Mouse (Mus musculus) right cerebral cortex, adult 2 months (tissue): ENCODE measurements around the gene Mrpl34.
"Not testable (repeated sequence)": the region's sequence is repeated elsewhere in the genome, so short reads cannot be mapped to it uniquely, and the experiment has no call there.

ENCODE experiments used
- DNase-seq, 2 experiments: peaks; one replicate each; pipeline ENCODE4 v3.0.0; 2021 to 2022; ENCODE audit warnings: low spot score in 2 of 2

The Mrpl34 gene

DNA sequence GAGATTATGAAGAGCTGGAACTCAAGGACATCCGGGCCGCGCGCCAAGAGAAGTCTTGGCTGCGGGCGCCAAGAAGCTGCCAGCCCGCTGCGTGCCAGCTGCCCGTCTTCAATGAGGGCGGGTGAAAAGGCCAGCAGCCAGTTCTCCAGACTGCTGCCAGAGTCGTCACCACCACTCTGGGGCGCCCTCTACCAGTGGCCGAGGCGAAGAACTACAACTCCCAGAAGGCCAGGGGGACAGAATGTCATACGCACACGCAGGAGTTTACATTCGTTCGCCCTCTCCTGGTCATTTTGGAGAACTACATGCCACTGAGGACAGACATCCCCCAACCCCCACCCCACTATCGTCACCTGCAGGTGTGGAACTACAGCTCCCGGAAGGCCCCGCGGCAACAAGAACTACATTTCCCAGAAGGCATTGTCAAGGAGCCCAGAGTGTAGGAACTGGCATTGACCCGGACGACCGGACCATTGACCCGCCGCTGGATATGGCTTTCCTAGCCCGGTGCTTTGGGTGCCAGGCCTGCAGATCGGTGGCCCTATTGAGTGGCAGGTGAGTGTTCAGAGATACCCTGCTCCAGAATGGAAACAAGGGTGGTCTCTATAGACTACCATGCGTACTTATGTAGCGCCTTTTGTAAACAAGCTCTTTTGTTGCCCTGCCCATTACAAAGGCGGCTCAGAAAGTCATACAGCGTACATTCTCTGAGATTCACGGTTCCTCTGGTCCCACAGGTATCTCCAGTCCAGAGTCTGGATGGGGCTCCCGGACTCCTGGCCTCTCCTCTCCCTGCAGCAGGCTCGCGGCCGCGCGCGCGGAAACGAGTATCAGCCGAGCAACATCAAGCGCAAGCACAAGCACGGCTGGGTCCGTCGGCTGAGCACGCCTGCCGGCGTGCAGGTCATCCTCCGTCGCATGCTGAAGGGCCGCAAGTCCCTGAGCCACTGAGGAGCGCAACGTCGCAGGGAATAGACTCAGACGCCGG is at the start of gene Mrpl34:
Mrpl34 (plus strand) TSS at position 447 of the 988 bp plus-strand sequence.
- peak; percentile 100 for DNase-seq

DNA sequence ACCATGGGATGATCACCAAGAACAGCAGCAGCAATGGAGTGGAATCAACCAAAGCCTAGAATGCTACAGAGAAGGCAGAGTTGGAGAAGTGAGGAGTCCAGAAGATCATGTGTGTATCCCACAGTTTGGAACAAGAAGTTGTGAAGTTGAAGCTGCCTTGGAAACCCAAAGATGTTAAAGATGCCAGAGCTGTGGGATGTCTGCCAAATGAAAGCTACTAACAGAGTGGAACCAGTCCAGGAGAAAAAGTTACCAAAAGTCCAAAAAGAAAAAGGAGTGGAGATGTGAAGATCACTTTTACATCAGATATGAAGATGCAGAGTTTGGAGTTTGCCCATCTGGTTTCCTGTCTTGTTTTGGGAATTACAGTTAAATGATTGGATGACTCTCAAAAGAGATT is 42.6 kb upstream of the Mrpl34 start:
- no peak for DNase-seq

- not testable (repeated sequence) for DNase-seq
Measured at GRCm38 (mm10) chr8:71432935-71433334, 31.8 kb upstream of the Mrpl34 start.

- DNase-seq, result no peak
Measured at GRCm38 (mm10) chr8:71437041-71437440, 27.7 kb upstream of the Mrpl34 start.

- DNase-seq, result peak; percentile 49 to 62
Measured at GRCm38 (mm10) chr8:71441404-71441803, 23.4 kb upstream of the Mrpl34 start.

DNA sequence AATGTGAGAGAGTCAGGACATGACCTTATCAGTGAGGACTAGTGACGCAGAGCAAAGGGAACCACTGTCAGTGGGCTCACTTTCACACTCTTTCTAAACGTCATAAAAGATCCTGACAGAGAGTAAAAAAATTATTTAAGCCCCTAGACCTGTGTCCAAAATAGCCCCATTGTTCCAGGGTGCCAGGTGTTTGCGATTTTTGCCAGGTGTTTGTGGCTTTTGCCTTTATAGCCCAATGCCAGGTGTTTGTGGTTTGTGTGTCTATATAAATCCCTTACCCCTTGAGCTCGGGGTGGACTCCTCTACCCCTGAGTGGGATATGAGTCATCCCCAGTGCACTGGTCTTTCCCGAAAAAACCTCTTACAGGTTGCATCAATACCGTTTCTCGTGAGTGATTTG is 19.7 kb upstream of the Mrpl34 start:
- no peak for DNase-seq

DNA sequence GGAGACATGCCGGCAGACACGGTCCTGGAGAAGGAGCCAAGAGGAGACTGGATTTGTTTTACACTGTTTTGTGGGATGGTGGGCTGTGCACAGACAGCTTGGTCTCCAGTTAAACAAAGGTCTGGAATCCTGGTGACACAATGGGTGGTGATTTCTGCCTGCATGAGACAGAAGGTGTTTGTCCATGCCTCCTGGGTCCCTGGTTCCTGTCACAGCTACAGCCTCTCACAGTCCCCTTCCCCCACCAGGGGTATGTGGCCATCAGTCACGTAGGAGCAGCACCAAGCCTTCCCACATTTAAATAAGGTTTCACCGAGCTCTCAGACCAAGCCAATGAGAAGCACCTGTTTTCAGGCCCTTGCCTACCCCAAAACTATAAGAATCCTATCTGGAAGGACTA is 13.4 kb upstream of the Mrpl34 start:
- no peak for DNase-seq

GRCm38 (mm10) chr8:71451777-71452176 is 13.0 kb upstream of the Mrpl34 start:
- no peak for DNase-seq

DNA sequence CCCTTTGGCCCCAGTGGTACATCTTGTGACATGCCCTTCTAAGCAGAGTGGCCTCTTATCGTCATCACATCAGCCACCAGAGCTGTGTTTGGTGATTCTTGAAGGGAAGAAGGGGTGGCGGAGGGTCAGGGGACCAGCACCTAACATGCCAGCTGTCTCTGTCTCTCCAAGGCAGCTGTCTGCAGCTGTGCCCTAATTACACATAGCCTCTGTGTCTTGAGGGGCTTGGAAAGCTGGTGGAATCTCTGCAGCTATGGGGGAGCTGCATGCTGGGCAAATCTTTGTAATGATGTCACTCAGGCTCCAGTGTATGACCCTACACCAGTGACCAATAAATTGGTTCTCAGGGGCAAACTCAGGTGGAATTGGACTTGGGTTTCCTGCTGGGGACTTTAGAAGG is 12.1 kb upstream of the Mrpl34 start:
- DNase-seq, result no peak

- DNase-seq, result no peak
Measured at GRCm38 (mm10) chr8:71454668-71455067, 10.1 kb upstream of the Mrpl34 start.

- DNase-seq, result no peak
Measured at GRCm38 (mm10) chr8:71456906-71457305, 7.9 kb upstream of the Mrpl34 start.

DNA sequence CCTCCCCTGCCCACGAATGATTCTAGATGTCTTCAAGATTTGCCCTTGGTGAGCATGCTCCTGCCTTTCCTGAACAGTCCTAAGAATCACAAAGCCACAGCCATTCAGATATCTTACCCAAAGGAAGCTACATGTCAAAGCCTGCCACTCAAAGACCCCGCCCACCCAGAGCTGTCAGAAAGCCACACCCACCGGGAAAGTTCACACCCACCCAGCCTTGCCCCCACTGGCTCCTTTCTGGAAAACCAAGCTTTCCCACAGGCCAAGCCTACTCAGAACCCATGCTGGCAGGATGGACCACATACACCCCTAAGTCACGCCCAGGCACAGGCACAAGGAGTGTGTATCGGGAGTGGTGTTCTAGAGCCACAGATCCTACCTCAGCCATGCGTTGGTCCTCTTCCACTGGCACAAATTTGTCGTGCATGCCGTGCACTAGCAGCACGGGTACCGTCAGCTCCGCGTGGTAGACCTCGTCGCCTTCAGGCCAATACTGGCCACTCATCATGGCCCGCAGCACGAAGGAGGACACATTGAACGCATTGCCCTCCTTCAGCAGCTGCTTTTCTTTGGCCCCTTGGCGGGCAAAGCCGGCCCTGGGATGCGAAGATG is 7.0 kb upstream of the Mrpl34 start:
- DNase-seq, result no peak

DNA sequence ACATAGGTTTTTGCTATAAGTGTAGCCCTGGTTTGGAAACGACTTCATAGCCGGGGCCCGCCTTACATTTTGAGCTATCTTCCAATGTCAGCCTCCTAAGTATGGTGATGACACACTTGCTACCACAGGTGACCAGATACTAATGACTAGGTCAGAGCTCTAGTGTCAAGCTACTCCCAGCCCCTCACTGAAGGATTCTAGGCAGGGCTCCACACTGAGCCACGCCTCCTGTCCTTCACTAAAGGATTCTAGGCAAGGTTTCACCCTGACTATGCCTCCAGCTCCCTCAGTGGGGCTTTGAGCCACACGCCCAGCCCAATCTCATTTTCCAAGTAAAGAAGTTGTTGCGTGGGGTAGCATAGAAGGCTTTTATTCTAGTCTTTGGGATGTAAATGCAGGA is 4.0 kb upstream of the Mrpl34 start:
- no peak for DNase-seq

- no peak for DNase-seq
Measured at GRCm38 (mm10) chr8:71461152-71461840, 3.5 kb upstream of the Mrpl34 start.

GRCm38 (mm10) chr8:71462191-71462590 is 2.6 kb upstream of the Mrpl34 start:
- no peak for DNase-seq

DNA sequence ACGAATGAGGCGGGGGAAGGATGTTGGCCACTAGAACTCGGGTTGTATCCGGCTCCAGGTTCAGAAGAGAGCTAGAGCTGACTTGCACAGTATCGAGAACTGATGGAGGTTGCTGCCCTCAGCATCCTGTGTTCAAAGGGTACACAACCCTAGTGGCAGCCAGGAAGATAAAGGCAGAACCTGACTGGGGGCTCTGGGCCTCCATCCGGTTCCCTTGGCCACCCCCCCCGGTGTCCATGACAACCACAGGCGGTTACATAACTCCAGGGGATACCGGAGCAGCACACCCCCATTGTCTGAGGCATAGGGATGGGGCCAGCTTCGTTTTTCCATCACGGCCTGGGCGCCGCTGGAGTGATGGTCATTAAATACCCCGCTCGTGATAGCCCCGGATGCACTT is 2.0 kb upstream of the Mrpl34 start:
- DNase-seq, result peak; percentile 66 to 71

GRCm38 (mm10) chr8:71463188-71464033 is 1.3 kb upstream of the Mrpl34 start, which contains the start of gene Abhd8:
Abhd8 (minus strand) TSS chr8:71463655.
- peak; percentile 99 for DNase-seq

- no peak for DNase-seq
Measured at GRCm38 (mm10) chr8:71465733-71466132, 974 bp downstream of the Mrpl34 start.

DNA sequence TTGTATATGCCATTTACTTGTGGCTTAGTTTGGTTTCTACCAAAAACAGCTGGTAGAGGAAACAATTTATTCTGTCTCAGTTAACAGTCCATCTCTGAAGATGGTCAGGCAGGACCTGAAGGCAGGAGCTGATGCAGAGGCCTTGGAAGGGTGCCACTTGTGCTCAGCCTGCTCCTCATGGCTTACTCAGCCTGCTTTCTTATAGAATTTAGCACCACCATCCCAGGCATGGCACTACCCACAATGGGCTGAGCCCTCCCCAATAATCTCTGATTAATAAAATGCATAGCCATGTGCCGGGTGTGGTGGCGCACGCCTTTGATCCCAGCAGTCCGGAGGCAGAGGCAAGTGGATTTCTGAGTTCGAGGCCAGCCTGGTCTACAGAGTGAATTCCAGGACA is 1.4 kb downstream of the Mrpl34 start:
- DNase-seq, result no peak

- DNase-seq, result no peak
Measured at GRCm38 (mm10) chr8:71467201-71467600, 2.4 kb downstream of the Mrpl34 start.

- DNase-seq, result no peak
Measured at GRCm38 (mm10) chr8:71468001-71468400, 3.2 kb downstream of the Mrpl34 start.
